Mouse (Mus musculus) bone marrow, adult 2 months (tissue): ENCODE measurements around the gene Mpped2.

Experiments used
- CTCF ChIP-seq: fragments of 200-500 bp; IDR thresholded peaks from 2 replicates; pipeline ENCODE4 v1.5.1; 2011; ENCODE audit warnings: low read length, control low read depth; ENCODE audit not compliant: control insufficient read depth, insufficient read depth
- POLR2A ChIP-seq: fragments of 200-500 bp; IDR thresholded peaks from 2 replicates; pipeline ENCODE4 v1.6.1; 2011; ENCODE audit warnings: low read depth, mild to moderate bottlenecking, control low read depth, low read length, borderline replicate concordance; ENCODE audit not compliant: control insufficient read depth

- TF ChIP-seq CTCF: no peak
- no peak for TF ChIP-seq POLR2A
Observed at GRCm38 (mm10) chr2:106826023-106826422, 133.0 kb downstream of the Mpped2 start.
